Mouse (Mus musculus): ENCODE results near the gene Gm9857.

GRCm38 (mm10) chr3:108957976-108958375 is 17.7 kb upstream of the Gm9857 start:
- TF ChIP-seq CTCF (conservative IDR thresholded peaks at IDR 0.05; ENCODE audit: low read length) (no peak), POU5F1 (IDR thresholded peaks at IDR 0.05; ENCODE audit: borderline replicate concordance, low read length) (no peak)
